Mouse (Mus musculus) right cerebral cortex, adult 18-20 months (tissue): ENCODE measurements around the gene H2afb1.
"Not testable (repeated sequence)": the region's sequence is repeated elsewhere in the genome, so short reads cannot be mapped to it uniquely, and the experiment has no call there.

Experiments
- DNase-seq: peaks from one replicate; pipeline ENCODE4 v3.0.0; 2022; ENCODE audit warnings: mixed read lengths

Gene H2afb1

GRCm38 (mm10) chrX:117014457-117014856, at the start of gene H2afb1:
Gene H2afb1 (plus strand): TSS chrX:117014757.
- DNase-seq = not testable (repeated sequence)

GRCm38 (mm10) chrX:117036085-117036484, 21.5 kb downstream of the H2afb1 start:
- peak; percentile 0 for DNase-seq
